Mouse (Mus musculus) stomach, embryonic 14.5 days (tissue): ENCODE measurements at regions not wholly inside any gene's neighbourhood (a gene's known extent, or its start where the extent isn't known, plus 50 kb on each side); places are given as distances from the start of the nearest gene placed in this dataset.

ENCODE experiments used
- ATAC-seq: fragments of 200-750 bp; cut with Nextera tagmentation; 2 replicates; pipeline ENCODE4 v1.8.0; 2017; ENCODE audit warnings: low read depth, moderate TSS enrichment; ENCODE audit not compliant: insufficient number of reproducible peaks, insufficient read depth, low FRiP score
- H3K27ac ChIP-seq: fragments of 300-500 bp; sonication (generic); 2 replicates; pipeline ENCODE4 v1.5.1; 2014; ENCODE audit warnings: mild to moderate bottlenecking, low read length, moderate library complexity, mixed read lengths
- H3K27me3 ChIP-seq: fragments of 300-500 bp; sonication (generic); 2 replicates; pipeline ENCODE4 v1.6.1; 2014; ENCODE audit warnings: low read length, control low read depth, mixed read lengths; ENCODE audit not compliant: control insufficient read depth, insufficient read depth
- H3K36me3 ChIP-seq: fragments of 300-500 bp; sonication (generic); 2 replicates; pipeline ENCODE4 v1.6.1; 2014; ENCODE audit warnings: mild to moderate bottlenecking, control low read depth, low read length, moderate library complexity, mixed read lengths; ENCODE audit not compliant: control insufficient read depth, insufficient read depth
- H3K4me1 ChIP-seq: fragments of 300-500 bp; sonication (generic); 2 replicates; pipeline ENCODE4 v1.6.1; 2014; ENCODE audit warnings: low read length, control low read depth, mixed read lengths; ENCODE audit not compliant: control insufficient read depth, insufficient read depth
- H3K4me2 ChIP-seq: fragments of 300-500 bp; sonication (generic); replicated peaks from 2 replicates; pipeline ENCODE4 v1.6.1; 2014; ENCODE audit warnings: low read depth, low read length, control low read depth
- H3K4me3 ChIP-seq: fragments of 300-500 bp; sonication (generic); 2 replicates; pipeline ENCODE4 v1.5.1; 2014; ENCODE audit warnings: low read depth, low read length, control low read depth
- H3K9ac ChIP-seq: fragments of 300-500 bp; sonication (generic); replicated peaks from 2 replicates; pipeline ENCODE4 v1.6.1; 2014; ENCODE audit warnings: low read depth, mild to moderate bottlenecking, control low read depth, low read length, moderate library complexity, mixed read lengths
- H3K9me3 ChIP-seq: fragments of 300-500 bp; sonication (generic); 2 replicates; pipeline ENCODE4 v1.6.1; 2016; ENCODE audit warnings: low read depth, low read length, control low read depth; ENCODE audit not compliant: control insufficient read depth
- WGBS: fragments of 180-500 bp; shearing (Covaris S2); extraction: QIAGEN DNeasy Blood & Tissue Kit; methylation state at CpG from one replicate; pipeline ENCODE4 v1.1.7; 2014; 5-methylcytosine and 5-hydroxymethylcytosine counted together

DNA sequence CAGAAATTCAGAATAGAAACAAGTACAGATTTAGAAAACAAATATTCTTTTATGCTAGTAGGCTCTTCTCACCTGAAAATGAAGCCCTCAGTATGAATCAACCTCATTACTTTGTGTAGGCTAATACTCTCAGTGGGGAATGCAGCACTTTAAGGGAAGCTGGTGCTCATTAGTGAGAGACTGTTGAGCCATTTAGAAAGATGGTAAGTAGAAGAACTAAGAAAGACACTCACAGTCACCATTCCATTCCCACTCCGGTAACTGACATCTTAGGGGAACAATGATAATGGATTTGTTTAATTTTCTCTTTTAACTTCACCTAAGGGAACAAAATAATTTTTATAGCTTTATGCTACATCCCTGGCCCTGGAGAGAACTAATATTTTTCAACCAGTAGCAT is 648.0 kb upstream of the Nova1 start:
- WGBS = 91% methylated on average over 1 of the region's 1 CpGs

DNA sequence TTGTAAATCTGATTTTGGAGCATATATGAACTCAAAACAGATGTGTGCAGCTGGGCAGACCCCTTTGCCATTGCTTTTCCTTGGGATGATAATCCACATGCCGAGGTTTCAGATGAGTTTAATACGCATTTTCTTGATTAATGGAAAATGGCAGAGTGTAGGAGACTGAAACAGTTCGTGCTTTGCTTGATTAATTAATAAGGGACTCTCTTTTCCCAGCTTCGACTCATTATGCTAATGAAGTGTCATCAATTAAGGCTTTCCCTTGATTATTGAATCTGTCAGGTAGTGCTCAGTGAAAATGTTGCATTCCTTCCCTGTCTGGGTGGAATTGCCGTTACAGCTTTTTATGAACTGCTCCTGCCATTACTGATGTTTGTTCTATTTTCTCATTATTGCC is 647.2 kb upstream of the Nova1 start:
- H3K9ac ChIP-seq = no peak overlapping the region
- H3K4me3 ChIP-seq = no peak overlapping the region
- H3K4me2 ChIP-seq = no peak overlapping the region
- H3K27ac ChIP-seq = no peak overlapping the region
- 66% methylated on average over 5 of the region's 5 CpGs for WGBS
- H3K4me1 ChIP-seq = no peaks in the 10 kb centered on the region
- no peaks in the 10 kb centered on the region for H3K9me3 ChIP-seq
- no peaks in the 10 kb centered on the region for H3K36me3 ChIP-seq
- H3K27me3 ChIP-seq = no peaks in the 10 kb centered on the region
- ATAC-seq = no peak

More for the DNA sequence above, 648.0 kb upstream of the Nova1 start:
- H3K4me1 ChIP-seq = no peaks in the 10 kb centered on the region
- ATAC-seq = no peak
- H3K9ac ChIP-seq = no peak overlapping the region
- no peak overlapping the region for H3K4me3 ChIP-seq
- H3K27ac ChIP-seq = no peak overlapping the region
- H3K9me3 ChIP-seq = no peaks in the 10 kb centered on the region
- no peaks in the 10 kb centered on the region for H3K27me3 ChIP-seq
- no peak overlapping the region for H3K4me2 ChIP-seq
- no peaks in the 10 kb centered on the region for H3K36me3 ChIP-seq

GRCm38 (mm10) chr12:47431669-47432068 is 612.9 kb upstream of the Nova1 start:
- no peak for ATAC-seq
- H3K27ac ChIP-seq = no peak overlapping the region
- H3K4me1 ChIP-seq = no peaks in the 10 kb centered on the region
- WGBS = 56% methylated on average over 1 of the region's 1 CpGs
- H3K4me2 ChIP-seq = no peak overlapping the region
- no peaks in the 10 kb centered on the region for H3K9me3 ChIP-seq
- H3K27me3 ChIP-seq = no peaks in the 10 kb centered on the region
- H3K9ac ChIP-seq = no peak overlapping the region
- no peak overlapping the region for H3K4me3 ChIP-seq
- H3K36me3 ChIP-seq = no peaks in the 10 kb centered on the region

GRCm38 (mm10) chr12:47412251-47412650 is 593.5 kb upstream of the Nova1 start:
- H3K9ac ChIP-seq = no peak overlapping the region
- no peak overlapping the region for H3K4me2 ChIP-seq
- WGBS = 86% methylated on average over 4 of the region's 4 CpGs
- no peaks in the 10 kb centered on the region for H3K4me1 ChIP-seq
- H3K36me3 ChIP-seq = no peaks in the 10 kb centered on the region
- H3K9me3 ChIP-seq = no peaks in the 10 kb centered on the region
- H3K4me3 ChIP-seq = no peak overlapping the region
- H3K27me3 ChIP-seq = no peaks in the 10 kb centered on the region
- no peak for ATAC-seq
- H3K27ac ChIP-seq = no peak overlapping the region

DNA sequence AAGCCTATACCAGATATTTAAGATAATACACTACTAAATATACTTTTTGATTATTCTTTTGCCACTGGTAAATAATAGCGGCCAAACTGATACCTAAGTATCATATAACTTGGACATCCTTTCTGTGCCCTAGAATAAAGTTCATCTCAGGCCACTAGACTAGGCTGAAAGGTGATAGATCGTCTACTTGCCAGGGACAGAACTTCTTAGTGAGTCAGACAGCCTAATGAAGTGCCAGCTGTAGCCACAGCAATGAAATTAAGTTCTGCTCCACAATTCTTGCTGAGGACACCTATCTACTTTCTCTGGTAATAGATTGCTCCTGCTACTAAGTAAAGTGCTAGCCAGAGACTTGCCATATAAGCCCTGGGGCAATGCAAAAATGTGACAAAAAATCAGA is 587.8 kb upstream of the Nova1 start:
- Histone ChIP-seq H3K4me2 (no peak overlapping the region), H3K36me3 (no peaks in the 10 kb centered on the region), H3K4me1 (no peaks in the 10 kb centered on the region), H3K27ac (no peak overlapping the region), H3K4me3 (no peak overlapping the region), H3K27me3 (no peaks in the 10 kb centered on the region), H3K9me3 (no peaks in the 10 kb centered on the region), H3K9ac (no peak overlapping the region)
- 80% methylated on average over 2 of the region's 2 CpGs for WGBS
- no peak for ATAC-seq

DNA sequence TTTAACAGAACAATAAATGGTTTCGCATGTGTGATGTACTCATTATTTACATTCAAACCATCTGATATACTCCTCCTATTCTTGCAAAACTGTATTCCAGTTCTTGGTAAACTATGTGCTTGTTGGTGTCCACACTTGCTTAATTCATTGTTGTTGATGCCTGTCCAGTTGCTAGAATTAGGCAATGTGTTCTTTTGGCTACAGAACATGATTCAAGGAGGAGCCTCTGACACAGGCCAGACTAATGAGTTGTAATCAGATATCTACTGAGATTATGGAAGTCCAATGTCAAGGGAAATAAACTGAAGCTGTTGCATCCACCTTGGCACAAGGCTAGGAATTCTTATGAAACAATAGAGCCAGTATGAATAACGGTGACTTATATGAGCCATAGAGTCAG is 587.4 kb upstream of the Nova1 start:
- Histone ChIP-seq H3K27me3 (no peaks in the 10 kb centered on the region), H3K9me3 (no peaks in the 10 kb centered on the region), H3K27ac (no peak overlapping the region), H3K36me3 (no peaks in the 10 kb centered on the region), H3K4me3 (no peak overlapping the region), H3K9ac (no peak overlapping the region), H3K4me2 (no peak overlapping the region), H3K4me1 (no peaks in the 10 kb centered on the region)
- ATAC-seq = no peak
- 90% methylated on average over 2 of the region's 2 CpGs for WGBS

- Histone ChIP-seq H3K4me3 (no peak overlapping the region), H3K4me1 (no peaks in the 10 kb centered on the region), H3K36me3 (no peaks in the 10 kb centered on the region), H3K4me2 (no peak overlapping the region), H3K9ac (no peak overlapping the region), H3K27me3 (no peaks in the 10 kb centered on the region), H3K27ac (no peak overlapping the region), H3K9me3 (no peaks in the 10 kb centered on the region)
- no peak for ATAC-seq
- 95% methylated on average over 1 of the region's 1 CpGs for WGBS
Observed at GRCm38 (mm10) chr12:47383225-47383624, 564.5 kb upstream of the Nova1 start.

DNA sequence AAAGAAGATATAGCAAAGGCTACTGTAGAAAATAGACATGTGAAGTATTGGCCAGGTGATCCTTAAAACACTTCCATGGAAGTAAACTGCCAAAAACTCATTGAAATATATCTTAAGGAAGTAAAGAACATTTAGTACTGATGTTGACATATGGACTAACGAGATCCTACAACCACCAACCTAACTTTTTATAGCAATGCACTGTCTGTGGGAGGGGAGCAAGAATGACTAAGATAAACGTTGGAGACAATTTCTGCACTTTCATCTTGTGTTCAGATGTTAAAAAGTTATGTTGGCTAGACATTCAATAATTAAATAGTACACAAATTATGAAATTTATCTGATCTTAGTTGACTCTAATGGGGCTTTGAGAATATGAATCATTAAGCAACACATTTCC is 534.5 kb upstream of the Nova1 start:
- Histone ChIP-seq H3K27ac (no peak overlapping the region), H3K36me3 (no peaks in the 10 kb centered on the region), H3K9me3 (no peaks in the 10 kb centered on the region), H3K4me2 (no peak overlapping the region), H3K9ac (no peak overlapping the region), H3K4me1 (no peaks in the 10 kb centered on the region), H3K4me3 (no peak overlapping the region), H3K27me3 (no peaks in the 10 kb centered on the region)
- no peak for ATAC-seq
- 65% methylated on average over 2 of the region's 2 CpGs for WGBS

GRCm38 (mm10) chr12:47351229-47351628 is 532.5 kb upstream of the Nova1 start:
- no peaks in the 10 kb centered on the region for H3K36me3 ChIP-seq
- no peak overlapping the region for H3K27ac ChIP-seq
- H3K9ac ChIP-seq = no peak overlapping the region
- no peaks in the 10 kb centered on the region for H3K27me3 ChIP-seq
- WGBS = 93% methylated on average over 1 of the region's 1 CpGs
- no peak overlapping the region for H3K4me2 ChIP-seq
- no peak overlapping the region for H3K4me3 ChIP-seq
- no peaks in the 10 kb centered on the region for H3K9me3 ChIP-seq
- no peaks in the 10 kb centered on the region for H3K4me1 ChIP-seq
- no peak for ATAC-seq
